Mouse (Mus musculus) macrophage (primary cell): ENCODE measurements around the gene Ilf3. TPM values are rescaled to one million over a fixed set of nuclear protein-coding genes. Genes with fewer than 3 reads are reported as not detected.

Experiments
- H3K27ac ChIP-seq: fragments of 350-480 bp; formaldehyde crosslinking; 2 replicates; pipeline ENCODE4 v1.9.0; 2021
- H3K36me3 ChIP-seq: fragments of 350-480 bp; formaldehyde crosslinking; 2 replicates; pipeline ENCODE4 v1.9.0; 2021; ENCODE audit errors: inconsistent target
- H3K4me3 ChIP-seq: fragments of 350-480 bp; formaldehyde crosslinking; 2 replicates; pipeline ENCODE4 v1.9.0; 2021; ENCODE audit errors: inconsistent target
- H3K79me2 ChIP-seq: fragments of 350-480 bp; formaldehyde crosslinking; 2 replicates; pipeline ENCODE4 v1.9.0; 2021; ENCODE audit errors: inconsistent target
- whole genome bisulfite sequencing: methylation state at CpG from one replicate; pipeline ENCODE4 v1.1.7; 2026; ENCODE audit warnings: inconsistent platforms; ENCODE audit not compliant: missing documents; 5-methylcytosine and 5-hydroxymethylcytosine counted together
- polyA plus RNA-seq: library from polyadenylated mRNA; stranded (reverse); fragments of 250-400 nt; gene quantifications from 3 replicates; pipeline ENCODE4 v1.2.4, GENCODE M21; 2018; ENCODE audit warnings: inconsistent platforms

Gene Ilf3
- polyA plus RNA-seq, 1 experiment from 2014 or later = 40.5 TPM

GRCm38 (mm10) chr9:21427773-21428172 lies 60.1 kb downstream of the Ilf3 start:
- no peak overlapping the region for H3K27ac ChIP-seq
- 96% methylated on average over 2 of the region's 2 CpGs for WGBS
- H3K36me3 ChIP-seq = no peaks in the 10 kb centered on the region
- H3K79me2 ChIP-seq = peaks cover 80% of the 10 kb centered on the region
- H3K4me3 ChIP-seq = no peak overlapping the region

DNA sequence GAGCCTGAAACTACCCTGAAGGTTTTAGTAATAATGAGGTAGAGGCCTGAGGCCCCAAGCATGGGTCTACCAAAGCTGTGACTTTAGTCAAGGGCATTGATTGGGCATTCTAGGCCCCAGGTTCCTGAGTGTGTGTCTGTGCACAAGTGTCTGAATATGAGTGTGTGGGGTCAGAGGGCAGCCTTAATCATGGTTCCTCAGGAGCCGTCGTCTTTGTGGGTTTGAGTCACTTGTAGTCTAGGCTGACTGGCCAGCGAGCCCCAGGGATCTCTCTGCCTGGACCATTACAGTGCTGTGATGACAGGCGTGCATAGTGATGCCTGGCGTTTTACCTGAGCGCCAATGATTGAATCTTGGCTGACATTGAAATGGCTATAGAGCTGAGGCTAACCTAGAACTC lies 60.5 kb downstream of the Ilf3 start:
- Histone ChIP-seq H3K79me2 (peaks cover 84% of the 10 kb centered on the region), H3K27ac (no peak overlapping the region), H3K36me3 (no peaks in the 10 kb centered on the region), H3K4me3 (no peak overlapping the region)
- WGBS = 92% methylated on average over 6 of the region's 6 CpGs

GRCm38 (mm10) chr9:21430724-21431123 lies 63.1 kb downstream of the Ilf3 start:
- WGBS = 62% methylated on average over 7 of the region's 7 CpGs
- Histone ChIP-seq H3K4me3 (no peak overlapping the region), H3K79me2 (peaks cover 100% of the 10 kb centered on the region), H3K27ac (peak overlapping the region; percentile 7; the same call in 1 of the 2 replicates), H3K36me3 (no peaks in the 10 kb centered on the region)

- Histone ChIP-seq H3K4me3 (no peak overlapping the region), H3K27ac (no peak overlapping the region), H3K36me3 (no peaks in the 10 kb centered on the region), H3K79me2 (peaks cover 100% of the 10 kb centered on the region)
- 95% methylated on average over 7 of the region's 7 CpGs for WGBS
These were observed 64.4 kb downstream of the Ilf3 start for GRCm38 (mm10) chr9:21432066-21432465.

DNA sequence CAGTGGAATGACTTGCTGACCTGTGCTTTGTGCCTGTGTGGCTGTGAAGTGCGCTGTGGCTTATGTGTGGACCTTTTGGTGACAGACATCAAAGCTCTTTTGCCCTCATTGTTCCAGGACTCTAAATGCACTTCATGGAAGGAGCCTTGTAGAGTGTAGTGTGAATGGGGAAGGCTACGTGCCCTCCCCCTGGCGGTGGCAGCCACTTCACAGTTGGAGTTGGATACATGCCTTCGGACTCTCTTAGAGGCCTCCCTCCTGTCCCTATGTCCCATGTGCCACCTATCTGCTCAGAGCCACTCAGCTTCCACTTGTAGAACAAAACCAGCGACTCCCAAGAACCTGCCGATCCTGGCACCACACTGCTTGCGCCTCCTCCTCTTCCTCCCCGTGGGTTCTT lies 66.1 kb downstream of the Ilf3 start:
- Histone ChIP-seq H3K27ac (no peak overlapping the region), H3K4me3 (no peak overlapping the region), H3K36me3 (no peaks in the 10 kb centered on the region), H3K79me2 (peaks cover 100% of the 10 kb centered on the region)
- 79% methylated on average over 8 of the region's 8 CpGs for WGBS

- no peaks in the 10 kb centered on the region for H3K36me3 ChIP-seq
- H3K4me3 ChIP-seq = no peak overlapping the region
- WGBS = 88% methylated on average over 2 of the region's 2 CpGs
- peaks cover 100% of the 10 kb centered on the region for H3K79me2 ChIP-seq
- no peak overlapping the region for H3K27ac ChIP-seq
These were observed 66.7 kb downstream of the Ilf3 start for GRCm38 (mm10) chr9:21434410-21434809.

DNA sequence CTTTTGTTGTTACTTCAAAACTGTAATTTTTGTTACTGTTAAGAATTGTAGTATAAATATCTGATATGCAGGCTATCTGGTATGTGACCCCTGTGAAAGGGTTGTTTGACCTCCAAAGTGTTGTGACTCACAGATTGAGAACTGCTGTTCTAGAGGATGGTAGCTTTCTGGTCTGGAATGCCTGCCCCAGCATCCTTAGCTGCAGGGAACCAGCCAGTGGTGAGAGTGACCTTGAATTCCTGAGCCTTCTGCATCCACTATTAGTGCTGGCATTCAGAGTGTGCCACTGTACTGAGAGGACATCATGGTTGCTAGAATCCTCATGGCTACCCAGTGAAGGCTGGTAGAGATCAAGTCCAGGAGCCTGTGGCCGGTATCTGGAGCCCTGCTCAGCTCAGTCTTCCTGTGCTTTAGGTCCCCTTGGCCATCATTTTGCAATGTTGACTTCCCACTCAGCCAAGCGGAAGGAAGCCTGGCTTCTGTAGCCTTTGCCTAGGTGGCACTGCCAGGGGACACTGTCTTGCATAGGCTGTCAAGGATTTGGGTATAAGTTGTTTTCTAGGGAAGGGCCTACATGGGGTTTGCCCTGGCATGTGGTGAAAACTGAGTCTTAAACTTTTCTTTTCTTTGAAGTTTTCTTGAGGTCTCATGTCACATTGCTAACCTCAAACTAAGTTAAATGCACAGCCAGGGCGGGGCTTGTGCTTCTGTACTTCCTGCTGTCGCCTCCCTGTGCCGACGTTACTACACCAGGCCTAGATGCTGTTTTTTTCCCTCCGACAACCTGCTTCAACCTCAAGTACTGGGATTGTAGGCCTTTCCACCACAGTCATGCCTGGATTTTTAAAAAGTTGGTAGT lies 68.3 kb downstream of the Ilf3 start:
- Histone ChIP-seq H3K4me3 (no peak overlapping the region), H3K36me3 (no peaks in the 10 kb centered on the region), H3K27ac (peak overlapping the region; percentile 45), H3K79me2 (peaks cover 100% of the 10 kb centered on the region)
- WGBS = 3% methylated on average over 7 of the region's 7 CpGs

GRCm38 (mm10) chr9:21437577-21437976 lies 69.9 kb downstream of the Ilf3 start:
- Histone ChIP-seq H3K27ac (no peak overlapping the region), H3K36me3 (no peaks in the 10 kb centered on the region), H3K4me3 (no peak overlapping the region), H3K79me2 (peaks cover 100% of the 10 kb centered on the region)
- WGBS = 98% methylated on average over 6 of the region's 6 CpGs

DNA sequence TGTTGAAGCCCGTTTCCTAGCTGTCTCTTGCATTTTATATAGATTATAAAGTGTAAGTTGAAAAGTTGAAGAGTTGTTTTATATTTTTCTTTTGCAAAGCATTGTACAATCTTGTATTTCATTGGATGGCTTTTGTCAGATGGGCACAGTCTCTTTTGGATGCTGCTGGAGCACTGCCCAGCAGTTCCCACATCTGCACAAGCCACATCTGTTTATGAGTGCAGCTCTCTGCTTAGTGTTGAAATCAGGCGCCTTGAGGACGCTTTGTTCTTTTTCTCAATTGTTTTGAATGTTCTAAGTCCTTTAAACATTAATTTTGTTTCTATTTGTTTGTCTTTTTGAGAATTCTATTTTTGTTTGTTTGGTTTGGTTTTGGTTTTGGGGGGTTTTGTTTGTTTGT lies 70.5 kb downstream of the Ilf3 start:
- WGBS = 55% methylated on average over 3 of the region's 3 CpGs
- Histone ChIP-seq H3K27ac (no peak overlapping the region), H3K36me3 (no peaks in the 10 kb centered on the region), H3K4me3 (no peak overlapping the region), H3K79me2 (peaks cover 100% of the 10 kb centered on the region)

DNA sequence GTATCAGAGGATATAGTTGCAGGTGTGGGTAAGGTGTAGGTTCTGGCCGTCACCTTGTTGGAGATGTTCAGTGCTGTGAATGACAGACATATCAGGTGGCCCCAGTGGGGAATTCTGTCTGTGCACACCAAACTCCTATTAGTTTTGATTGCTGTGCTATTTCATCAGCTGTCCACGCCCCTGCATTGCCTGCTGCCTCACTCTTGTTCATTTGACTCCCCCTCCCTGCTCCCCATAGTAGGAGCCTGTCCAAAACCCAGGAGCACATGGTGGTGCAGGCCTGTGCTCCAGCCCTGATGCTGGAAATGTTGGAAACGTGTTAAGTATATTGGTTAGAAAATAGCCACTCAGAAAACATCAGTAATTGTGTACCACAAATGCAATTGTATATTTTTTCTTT lies 71.8 kb downstream of the Ilf3 start:
- 81% methylated on average over 3 of the region's 3 CpGs for WGBS

DNA sequence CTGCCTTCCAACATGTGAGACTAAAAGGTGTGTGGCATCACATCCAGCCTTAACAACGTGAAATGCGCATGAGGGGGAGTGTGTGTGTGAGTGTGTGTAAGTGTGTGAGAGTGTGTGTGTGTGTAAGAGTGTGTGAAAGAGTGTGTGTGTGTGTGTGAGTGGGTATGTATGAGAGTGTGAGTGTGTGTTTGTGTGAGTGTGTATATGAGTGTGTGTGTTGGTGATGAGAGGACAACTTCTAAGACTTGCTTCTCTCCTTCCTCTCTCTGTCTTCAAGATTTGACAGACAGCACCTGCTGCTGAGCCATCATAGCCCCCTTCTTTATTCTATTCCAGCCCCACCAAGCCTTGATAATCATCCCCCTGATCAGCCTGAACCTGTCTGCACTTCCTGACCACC lies 72.2 kb downstream of the Ilf3 start:
- no peak overlapping the region for H3K27ac ChIP-seq
- H3K36me3 ChIP-seq = no peaks in the 10 kb centered on the region

More for the DNA sequence above, 71.8 kb downstream of the Ilf3 start:
- H3K4me3 ChIP-seq = no peak overlapping the region
- H3K79me2 ChIP-seq = peaks cover 100% of the 10 kb centered on the region
- H3K27ac ChIP-seq = no peak overlapping the region
- H3K36me3 ChIP-seq = no peaks in the 10 kb centered on the region

DNA sequence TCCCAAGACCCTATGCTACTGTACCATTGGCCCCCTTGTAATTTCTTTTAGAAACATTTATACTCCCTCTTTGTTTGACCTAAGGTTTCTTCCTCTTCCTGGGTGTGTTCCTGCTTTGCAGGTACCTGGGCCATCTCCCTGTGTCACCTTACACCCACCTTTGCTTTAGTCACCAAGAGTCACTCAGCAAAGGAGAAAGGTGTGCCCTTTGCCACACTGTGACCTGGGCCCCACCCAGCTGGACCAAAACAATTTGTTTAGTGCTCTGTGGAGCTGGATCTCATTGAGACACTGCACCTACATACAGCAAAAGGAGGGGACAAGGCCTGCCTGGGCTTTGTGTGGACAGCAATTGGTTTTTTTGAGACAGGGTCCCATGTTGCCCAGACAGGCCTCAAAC lies 72.7 kb downstream of the Ilf3 start:
- Histone ChIP-seq H3K79me2 (peaks cover 100% of the 10 kb centered on the region), H3K4me3 (no peak overlapping the region), H3K27ac (no peak overlapping the region), H3K36me3 (no peaks in the 10 kb centered on the region)

More for the DNA sequence above, 72.2 kb downstream of the Ilf3 start:
- peaks cover 100% of the 10 kb centered on the region for H3K79me2 ChIP-seq
- H3K4me3 ChIP-seq = no peak overlapping the region
- WGBS = 100% methylated on average over 2 of the region's 2 CpGs

- Histone ChIP-seq H3K36me3 (0 out of 2 replicates have a peak, but pooled peaks cover 3% of the 10 kb centered on the region), H3K4me3 (no peak overlapping the region), H3K79me2 (peaks cover 100% of the 10 kb centered on the region), H3K27ac (no peak overlapping the region)
- WGBS = 91% methylated on average over 8 of the region's 8 CpGs
These were observed 76.2 kb downstream of the Ilf3 start for GRCm38 (mm10) chr9:21443853-21444252.

DNA sequence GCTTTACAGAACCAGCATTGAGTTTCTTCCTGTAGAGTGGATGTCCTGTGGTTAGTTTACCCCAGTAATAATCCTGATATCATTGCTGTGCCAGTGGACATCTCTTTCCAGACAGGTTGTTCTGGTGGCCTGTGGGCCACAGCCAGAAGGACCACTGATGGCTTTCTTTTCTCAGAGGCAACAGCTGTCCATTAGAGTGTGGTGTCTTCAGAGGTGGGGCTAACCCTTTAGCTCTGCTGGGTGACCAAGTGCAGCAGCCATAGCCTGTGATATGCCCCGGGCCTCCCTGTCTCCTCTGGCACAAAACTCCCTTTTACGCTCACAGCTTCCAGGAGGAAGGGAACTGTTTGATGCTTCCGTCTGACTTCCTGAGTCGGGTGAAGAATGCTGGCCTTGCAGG lies 76.9 kb downstream of the Ilf3 start:
- 50% methylated on average over 4 of the region's 4 CpGs for whole genome bisulfite sequencing
- Histone ChIP-seq H3K27ac (no peak overlapping the region), H3K36me3 (0 out of 2 replicates have a peak, but pooled peaks cover 3% of the 10 kb centered on the region), H3K79me2 (peaks cover 100% of the 10 kb centered on the region), H3K4me3 (no peak overlapping the region)

DNA sequence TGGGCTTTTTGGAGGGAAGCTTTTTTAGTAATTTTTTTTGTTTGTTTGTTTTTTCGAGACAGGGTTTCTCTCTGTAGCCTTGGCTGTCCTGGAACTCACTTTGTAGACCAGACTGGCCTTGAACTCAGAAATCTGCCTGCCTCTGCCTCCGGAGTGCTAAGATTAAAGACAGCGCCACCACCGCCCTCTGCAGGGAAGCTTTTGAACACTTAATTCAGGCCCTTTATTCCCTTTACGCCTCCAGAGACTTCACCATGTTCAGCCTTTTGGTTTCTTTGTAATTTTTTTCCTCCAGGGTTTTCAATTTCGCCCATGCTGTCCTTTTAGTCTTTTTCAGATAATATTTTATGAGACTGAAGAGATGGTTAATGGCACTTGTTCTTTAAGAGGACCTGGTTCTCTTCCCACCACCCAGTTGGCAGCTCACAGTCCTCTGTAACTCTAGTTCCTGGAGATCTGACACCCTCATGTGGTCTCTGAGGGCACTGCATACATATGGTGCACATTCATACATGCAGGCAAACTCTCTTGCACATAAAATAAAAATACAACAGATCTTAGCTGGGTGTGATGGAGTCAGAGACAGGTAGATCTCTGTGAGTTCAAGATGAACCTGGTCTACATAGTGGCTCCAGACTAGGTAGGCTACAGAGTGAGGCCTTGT lies 77.5 kb downstream of the Ilf3 start:
- H3K79me2 ChIP-seq = peaks cover 100% of the 10 kb centered on the region
- H3K27ac ChIP-seq = no peak overlapping the region
- no peak overlapping the region for H3K4me3 ChIP-seq
- 0 out of 2 replicates have a peak, but pooled peaks cover 3% of the 10 kb centered on the region for H3K36me3 ChIP-seq
- 93% methylated on average over 6 of the region's 6 CpGs for WGBS
